Mouse (Mus musculus) left cerebral cortex, adult 9 months (tissue): Measurements from ENCODE around the gene Gm49354.
"Not testable (repeated sequence)": the region's sequence is repeated elsewhere in the genome, so short reads cannot be mapped to it uniquely, and the experiment has no call there.

ENCODE experiments used
- DNase-seq, 2 experiments: peaks; one replicate each; pipeline ENCODE4 v3.0.0; 2022; ENCODE audit warnings: low spot score in 2 of 2

Gene Gm49354

DNA sequence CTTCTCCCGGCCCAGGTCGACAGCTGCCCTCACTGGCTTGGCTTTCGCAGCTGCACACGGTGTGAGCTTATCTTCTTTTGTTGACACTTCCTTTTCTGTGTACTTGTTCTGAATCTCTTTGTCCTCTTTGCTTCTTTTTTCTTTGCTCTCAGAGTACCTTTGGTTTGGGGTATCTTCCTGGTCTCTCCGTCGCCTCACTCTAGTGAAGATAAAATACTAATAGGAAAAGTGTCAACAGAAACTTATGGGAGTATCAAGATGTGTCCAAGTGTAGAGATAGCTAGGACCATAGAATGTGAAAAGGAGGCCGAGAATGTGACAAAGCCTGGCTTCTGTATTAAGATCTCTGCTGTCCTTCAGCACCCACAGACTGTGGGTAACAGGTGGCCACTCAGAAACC is at the start of gene Gm49354:
TSS of gene Gm49354 (minus strand) at position 101 of the 400 bp plus-strand sequence.
- no peak for DNase-seq

DNA sequence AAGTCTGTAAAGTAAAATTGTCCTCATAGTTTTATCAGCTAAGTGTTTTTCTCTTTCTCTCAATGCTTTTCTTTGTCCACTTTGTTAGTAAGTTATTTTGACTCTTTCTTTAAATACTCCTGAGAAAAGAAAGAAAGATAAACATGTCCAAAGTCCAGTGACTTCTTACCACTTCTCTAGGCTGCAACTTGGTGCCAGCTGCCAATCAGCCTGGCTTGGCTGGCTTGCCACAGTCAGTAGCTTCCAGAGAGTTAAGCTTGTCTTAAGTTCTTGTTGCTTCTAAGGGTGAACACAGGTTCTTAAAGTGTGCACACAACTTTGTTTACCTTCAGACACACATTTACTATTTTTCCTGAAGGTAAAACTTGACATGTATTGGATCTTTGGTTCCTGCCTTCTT is 43.9 kb upstream of the Gm49354 start:
- DNase-seq = no peak

DNA sequence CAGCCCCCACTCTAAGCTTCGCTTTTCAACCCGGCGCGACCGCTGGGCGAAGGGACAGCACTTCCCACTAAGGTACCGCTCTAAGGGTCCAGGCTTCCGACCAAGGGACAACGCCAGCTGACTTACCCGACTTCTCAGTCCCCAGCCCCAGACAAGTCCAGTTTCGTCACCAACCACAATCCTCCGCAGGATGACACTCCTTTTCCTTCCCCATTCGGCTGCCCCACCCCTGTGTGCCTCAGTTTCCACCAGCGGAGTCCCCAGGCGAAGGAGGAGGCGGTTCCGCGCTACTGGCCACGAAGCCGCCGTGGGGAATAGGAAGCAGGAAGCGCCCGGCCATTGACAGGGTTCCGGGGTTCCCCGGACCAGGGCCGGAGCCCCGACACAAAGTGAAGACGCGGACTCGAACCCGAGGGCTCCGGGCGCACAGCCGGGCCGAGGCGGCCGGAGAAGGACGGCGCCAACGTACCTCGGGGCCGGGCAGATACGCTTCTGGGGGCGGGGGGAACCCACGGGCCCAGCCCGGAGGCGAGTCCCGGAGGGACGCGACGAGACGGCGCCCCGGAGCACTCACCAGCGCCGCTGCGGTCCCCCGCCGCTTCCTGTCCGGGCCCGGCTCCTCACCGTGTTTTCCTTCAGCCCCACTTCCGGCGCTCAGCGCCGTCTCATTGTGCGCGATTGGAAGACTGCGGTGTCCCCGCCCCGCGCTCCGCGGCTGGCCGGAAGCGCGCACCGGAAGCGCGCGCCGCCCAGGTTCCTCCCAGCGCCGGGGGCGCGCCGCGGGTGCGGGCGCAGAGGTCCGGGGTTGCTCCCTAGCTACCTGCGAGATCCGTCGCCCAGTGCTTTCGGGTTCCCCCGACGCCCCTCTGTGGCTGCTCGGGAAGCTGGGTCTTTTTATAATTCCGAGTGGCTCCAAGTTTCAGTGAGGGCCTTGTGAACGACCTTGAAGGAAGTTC is 40.7 kb upstream of the Gm49354 start, which contains the start of gene Tut7:
TSS of gene Tut7 (minus strand) at position 641 of the 956 bp plus-strand sequence.
- DNase-seq = peak; percentile 69 to 94

DNA sequence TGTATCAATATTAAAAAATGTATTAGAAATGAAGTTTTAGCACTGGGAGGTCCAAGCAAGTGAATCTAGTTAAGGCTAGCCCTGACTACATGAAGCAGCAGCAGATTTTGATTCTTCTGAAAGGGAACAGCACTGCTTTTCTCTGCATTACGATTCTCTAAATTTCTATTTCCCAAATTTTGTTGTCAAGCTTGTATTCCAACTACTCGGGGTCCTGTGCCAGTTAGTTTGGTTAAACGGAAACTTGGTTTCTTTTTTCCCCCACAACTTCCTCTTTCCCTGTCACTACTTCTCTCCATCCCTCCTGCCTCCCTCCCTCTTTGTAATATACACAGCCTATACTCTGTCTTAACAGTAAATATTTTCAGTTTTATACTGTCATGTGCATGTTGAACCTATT is 38.8 kb upstream of the Gm49354 start:
- no peak for DNase-seq

DNA sequence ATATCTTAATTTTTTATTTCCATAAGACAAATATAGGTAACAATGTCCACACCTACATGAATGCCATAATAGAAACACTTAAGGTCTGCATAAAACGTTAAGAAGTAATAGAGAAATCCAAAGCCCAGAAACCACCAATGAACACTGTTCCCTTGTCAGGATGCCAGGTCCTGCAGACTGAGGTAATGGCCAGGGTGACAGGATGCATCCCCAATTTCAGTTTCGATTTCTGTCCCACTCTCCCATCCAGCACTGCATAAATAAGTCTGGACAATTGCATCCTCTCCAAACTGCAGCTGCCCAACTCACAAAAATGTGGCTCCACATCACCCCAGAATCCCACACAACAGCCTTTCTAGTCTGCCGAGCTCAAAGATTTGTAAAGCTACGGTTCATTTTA is 38.1 kb upstream of the Gm49354 start:
- DNase-seq = no peak

DNA sequence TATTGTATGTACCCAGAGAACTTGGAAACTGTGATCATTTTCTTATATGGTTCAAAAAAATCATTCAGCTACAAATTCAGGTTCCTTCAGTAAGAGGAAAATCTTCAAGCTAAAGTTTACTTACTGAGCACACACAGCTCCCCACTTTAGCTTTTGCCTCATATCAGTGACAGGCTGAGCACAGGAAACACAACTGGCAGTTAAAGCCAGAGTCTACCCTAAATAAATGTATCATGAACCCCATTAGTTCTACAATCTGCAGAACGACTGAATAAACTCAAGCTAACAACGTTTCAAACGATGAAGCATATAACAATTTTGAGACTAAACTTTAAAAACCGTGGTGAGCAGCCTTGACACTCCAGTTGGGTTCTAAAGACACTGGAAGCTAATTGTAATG is 35.3 kb upstream of the Gm49354 start:
- no peak for DNase-seq

DNA sequence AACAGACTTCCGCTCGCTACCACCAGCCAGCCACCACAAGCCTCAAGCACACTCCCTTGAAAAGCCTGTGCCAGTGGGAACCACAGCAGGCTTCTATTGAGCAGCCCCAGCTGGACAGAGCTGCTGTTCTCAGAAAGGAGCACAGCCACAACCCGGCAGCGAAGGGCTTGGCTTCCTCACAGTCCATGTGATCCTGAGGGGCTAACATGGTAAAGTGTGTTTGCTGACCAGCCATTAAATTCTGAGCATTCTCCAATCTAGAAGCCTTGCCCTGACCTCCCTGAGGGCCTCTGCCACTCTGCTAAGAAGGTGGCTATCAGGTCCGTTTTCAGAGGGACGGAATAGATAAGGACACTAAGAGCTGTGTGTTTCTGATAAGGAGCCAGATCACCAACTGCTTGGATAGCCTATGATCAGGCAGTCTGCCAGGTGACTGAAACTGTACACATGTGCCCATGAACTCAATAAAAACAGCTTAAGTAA is 32.1 kb upstream of the Gm49354 start:
- DNase-seq = no peak

DNA sequence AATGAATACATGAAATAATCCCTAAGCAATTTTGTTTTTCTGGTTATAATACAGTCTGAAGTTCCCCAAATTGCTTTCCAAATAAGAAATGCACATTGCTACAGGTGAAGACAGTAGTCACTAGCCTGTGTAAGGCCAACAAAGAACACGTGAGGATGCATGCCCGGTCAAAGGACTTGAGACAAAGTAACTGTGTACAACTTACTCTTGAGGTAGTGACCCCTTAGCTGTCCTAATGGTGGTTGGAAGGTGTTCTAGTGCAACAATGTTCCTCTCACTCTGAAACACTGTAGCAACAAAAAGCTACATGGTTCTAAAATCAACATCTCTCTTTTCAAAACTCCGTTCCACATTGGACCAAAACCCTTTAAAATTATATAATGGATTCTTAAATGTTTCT is 29.5 kb upstream of the Gm49354 start:
- DNase-seq = no peak

DNA sequence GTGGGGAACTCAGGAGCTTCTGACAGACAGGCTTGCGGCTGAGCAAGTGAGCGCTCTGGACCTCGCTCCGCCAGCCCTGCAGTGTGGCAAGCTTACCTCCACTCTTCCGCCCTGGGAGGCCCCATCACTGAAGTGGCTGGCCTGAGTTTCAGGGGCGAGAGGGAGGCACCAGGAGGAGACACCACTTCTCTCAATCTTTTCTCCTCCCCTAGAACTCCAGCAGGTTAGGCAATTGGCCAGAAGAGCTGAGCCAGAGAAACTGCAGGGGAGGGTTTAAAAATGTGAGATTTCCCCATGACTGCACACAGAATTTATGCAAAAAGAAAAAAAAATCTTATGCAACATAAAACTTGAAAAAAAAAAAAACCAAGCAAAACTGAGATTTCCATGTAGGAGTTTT is 19.0 kb upstream of the Gm49354 start:
- peak in 1 of 2 experiments; percentile 53 for DNase-seq

DNA sequence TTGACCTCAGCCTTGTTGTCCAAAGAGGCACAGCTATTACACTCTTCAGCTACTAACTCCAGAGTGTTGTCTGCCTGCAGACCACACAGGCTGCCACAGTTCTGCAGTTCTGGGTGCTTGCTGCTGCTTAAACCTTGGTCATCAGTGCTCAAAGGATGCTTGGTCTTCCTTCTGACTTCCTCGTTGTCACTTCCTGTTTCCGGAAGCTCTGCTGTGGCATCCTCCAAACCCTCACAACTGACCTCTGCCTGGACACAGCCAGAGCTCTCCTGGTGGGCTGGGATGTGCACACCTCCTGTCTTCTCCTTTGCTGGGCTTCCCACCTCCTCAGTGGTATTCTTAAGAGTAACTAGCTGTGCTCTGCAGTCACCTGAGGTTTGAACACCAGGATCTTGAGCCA is 18.0 kb upstream of the Gm49354 start:
- no peak for DNase-seq

DNA sequence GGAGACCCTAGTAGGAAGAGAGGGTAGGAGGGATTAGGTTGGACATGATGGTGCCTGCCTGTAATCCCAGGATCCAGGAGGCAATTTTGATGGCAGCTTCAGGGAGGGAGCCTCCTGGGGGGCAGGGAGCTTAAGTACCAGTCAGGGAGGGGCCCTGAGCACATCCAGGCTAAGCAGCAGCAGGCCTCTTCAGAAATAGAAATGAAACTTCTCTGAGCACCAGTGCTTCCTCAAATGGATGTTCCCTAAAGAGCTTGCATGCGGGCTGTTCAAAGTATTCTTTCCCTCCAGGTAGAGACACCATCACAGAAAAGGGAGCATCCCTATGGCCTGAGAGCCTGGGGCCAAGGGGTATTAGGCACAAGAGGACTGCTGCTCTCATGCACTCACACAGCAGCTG is 16.3 kb upstream of the Gm49354 start:
- DNase-seq = no peak

DNA sequence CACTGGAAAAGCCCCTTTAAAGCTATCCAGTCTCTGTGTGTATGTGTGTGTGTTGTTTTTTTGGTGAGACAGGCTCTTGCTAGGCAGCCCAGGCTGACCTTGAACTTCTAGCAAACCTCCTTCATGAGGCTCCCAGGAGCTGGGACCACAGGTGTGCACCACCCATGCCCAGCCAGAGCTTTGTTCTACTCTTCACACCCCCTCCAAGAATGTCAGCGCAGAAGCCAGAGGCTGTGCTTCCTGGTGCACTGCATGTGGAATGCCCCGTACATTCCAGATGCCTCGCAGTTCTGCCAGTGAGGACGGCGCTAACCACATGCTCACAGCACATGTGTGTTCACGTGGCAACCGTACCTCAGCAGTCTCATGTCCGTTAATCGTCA is 14.4 kb upstream of the Gm49354 start:
- DNase-seq = no peak

DNA sequence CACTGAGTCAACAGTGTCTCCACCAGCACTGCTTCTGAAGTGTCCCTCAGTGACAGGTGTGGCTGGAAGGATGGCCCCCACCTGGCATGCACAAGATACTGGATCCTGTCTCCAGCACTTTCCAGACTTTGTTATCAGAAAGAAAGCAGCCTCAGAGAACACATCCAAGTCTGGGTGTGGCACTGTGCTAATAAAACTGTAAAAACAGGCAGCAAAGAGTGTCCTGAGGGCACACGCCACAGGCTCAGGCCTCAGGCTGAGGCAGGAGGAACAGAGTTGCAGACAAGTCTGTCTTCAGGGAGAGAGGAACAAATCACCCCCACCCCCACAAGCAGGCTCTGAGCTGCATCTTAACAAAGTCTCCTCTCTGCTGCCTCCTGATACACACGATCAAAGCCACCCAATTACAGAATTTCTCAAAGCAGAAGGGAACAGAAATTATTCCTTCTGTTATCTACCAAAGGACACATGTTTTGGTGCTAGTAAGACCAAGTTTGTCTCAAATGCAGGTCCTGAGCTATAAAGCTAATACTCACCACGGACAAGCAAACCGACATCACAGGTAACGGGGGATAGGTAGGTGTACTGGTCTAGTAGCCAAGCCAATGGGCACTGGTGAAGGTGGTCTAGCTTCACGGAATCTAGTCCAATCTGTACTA is 13.9 kb upstream of the Gm49354 start:
- DNase-seq = no peak

DNA sequence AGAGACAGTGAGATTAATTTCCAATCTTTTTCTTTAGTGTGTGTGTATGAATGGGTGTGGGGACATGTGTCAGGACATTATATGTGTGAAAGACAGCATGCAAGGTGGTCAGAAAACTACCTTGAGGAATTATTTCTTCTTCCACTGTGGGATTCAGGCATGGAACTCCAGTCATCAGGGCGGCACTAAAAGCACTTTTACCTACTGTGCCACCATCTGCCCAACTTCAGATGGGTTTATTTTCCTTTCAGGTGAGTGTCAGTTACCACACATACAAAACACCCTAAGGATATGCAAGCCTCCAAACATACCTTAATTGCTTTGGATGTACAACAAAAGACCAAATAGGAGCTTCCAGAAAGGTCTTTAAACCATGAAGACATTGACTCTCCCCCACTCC is 12.7 kb upstream of the Gm49354 start:
- DNase-seq = no peak

DNA sequence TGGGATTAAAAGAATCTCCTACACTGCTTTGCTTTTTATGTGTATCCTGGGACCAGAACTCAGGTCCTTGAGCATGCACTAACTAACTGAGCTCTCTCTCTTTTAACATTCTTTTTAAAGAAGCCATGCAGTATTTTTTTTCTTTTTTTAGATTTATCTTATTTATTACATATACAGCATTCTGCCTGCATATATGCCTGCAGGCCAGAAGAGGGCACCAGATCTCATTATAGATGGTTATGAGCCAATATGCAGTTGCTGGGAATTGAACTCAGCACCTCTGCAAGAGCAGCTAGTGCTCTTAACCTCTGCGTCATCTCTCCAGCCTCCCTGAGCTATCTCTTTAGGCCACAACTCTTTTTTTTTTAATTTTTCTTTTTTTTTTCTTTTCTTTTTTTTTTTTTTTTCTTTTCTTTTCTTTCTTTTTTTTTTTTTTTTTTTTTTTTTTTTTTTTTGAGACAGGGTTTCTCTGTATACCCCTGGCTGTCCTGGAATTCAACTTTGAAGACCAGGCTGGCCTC is 2.2 kb downstream of the Gm49354 start:
- DNase-seq = not testable (repeated sequence)

DNA sequence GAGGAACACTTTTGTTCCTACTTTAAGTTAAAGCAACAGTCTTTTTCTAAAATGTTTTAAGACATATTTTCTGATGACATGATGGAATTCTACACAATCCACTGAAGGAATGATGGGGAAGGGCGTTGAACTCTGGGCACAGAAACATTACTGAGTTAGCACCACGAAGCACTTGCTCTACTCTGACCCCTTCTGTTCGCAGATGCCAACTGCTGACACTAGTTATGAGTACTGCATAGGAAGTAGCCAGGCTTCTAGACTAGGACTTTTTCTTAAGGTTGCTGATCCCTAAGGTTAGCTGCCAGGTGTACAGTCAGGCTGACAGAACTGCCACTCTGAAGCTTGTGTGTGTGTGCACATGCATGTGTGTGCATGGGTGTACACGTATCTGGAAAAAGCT is 2.8 kb downstream of the Gm49354 start:
- DNase-seq = no peak

DNA sequence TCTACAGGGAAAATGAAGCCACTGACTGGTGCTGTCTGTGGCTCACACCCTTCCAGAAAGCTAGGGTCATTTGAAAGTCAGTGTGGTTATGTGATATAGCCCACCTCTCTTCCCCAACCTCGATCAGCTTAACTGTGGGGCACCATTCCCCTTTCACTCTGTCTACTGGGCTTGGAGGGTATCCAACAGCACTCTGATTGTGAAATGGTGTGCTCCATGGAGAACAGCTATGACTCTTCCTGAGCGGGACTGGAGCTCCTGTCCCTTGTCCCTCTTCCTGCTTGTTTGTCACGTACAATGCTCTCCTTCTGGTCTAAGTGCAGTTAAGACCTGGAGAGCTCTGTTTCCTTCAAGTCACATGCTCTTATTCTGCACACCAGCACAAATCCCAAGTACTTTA is 6.9 kb downstream of the Gm49354 start:
- DNase-seq = no peak

DNA sequence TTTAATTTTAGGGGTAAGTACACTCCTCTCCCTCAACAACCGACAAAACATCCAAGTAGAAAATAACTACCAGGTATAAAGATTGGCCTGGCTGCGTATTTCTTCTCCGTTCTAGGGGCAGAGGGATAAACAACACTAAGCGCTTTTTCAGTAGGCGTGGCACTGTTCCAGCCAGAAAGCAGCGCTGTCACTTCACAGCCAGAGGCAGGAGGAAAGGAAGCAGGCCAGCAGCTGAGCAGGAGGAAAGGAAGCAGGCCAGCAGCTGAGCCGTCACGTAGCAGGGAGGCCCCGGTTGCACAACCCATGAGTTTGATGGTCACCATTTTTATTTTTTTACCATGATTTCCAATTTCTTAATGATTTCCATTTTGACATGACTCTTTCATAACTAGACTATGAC is 10.8 kb downstream of the Gm49354 start:
- DNase-seq = peak; percentile 38 to 63

DNA sequence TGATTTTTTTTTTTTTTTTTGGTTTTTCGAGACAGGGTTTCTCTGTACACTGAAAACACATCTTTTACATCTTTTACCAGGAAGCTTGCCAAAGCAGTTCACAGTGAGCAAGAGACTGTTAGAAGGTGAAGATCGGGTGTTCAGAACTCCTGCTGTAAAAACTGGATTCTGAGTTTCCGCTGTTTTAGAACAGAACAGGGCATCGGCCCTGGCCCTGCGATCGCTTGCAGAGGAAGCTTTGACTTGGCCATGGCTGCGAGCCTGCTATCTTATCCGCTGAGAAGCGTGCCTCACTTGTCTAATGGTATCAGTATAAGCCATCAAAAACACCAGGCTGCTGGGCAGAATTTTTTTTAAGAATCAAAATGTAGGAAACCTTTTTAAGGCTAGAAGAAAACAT is 11.2 kb downstream of the Gm49354 start:
- DNase-seq = no peak

DNA sequence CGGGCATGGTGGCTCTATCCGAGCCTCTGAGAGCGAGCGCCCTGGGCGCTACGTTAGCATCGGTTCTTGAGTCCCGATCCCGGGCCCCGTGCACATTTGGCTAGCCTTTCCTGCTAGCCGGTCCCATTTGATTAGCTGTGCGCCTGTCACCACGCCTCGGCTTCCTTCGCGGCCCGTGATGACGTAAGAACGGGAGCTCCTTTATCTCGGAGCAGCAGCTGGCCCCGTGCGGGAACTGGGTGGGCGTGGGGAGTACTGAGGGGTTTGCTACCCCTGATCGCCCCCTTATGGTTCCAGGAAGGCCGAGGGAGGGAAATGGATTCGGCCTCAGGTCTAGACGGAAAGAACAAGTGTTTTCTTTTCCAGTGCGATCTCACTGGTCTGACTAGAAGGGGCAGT is 11.9 kb downstream of the Gm49354 start:
- peak; percentile 72 to 83 for DNase-seq

DNA sequence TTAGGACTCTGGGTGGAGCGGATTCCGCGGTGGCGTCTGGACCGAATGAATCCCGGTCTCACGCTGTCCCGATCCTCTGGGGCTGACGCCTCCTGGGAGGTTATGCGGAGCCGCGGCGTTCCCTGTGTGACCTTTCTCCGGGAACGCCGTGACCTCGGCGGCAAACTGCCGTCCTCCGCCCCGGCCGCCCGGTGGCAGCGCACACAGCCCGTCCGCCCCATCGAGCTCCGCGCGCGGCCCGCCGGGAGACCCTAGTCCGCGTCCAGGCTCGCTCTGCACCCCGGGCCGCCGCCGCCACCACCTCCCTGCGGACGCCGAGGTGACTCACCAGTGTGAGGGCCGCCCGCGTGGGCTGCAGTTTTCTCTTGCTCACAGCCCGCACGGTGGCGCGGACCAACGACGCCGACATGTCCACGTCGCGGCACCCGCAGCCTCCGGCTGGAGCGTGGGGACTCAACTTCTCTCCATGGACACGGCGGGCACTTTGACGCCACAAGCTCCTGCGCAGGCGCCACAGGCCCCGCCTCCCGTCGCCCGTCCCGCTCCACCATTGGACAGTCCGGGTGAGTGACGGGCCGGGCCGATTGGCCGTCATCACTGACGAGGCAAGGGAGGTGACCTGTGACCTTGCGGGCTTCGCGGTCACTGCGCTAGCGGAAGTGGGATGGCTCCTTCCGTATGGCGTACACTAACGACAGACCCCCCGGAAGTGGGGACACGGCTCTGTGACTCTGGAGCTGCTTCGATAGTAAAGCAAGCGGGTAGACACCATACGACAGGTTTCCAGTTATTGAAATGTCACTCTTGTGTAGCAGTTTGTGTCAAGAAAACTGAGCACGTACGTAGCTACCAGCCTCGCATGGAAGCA is 12.5 kb downstream of the Gm49354 start, which contains the start of gene Isca1:
TSS of gene Isca1 (minus strand) at position 515 of the 868 bp plus-strand sequence.
- DNase-seq = peak; percentile 96 to 100

DNA sequence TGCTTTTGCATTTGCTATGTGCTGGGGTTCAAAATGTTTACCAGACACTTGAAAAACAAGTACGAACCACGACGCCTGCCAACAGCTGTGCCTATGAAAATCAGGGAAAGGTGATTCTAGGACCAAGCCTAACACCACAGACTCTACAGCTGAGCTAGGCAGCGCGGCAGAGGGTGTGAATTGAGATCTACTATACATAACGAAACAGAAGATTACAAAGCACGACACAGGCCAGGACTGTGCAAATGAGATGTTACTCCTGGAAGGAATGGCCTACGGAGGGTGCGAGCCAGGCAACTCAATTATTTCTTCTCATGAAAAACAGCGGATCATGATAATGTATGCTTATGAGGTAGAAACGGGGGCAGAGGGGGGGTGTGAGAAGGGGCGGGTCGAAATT is 13.5 kb downstream of the Gm49354 start:
- DNase-seq = peak in 1 of 2 experiments; percentile 22
